Mouse (Mus musculus): ENCODE results near the gene 2010106E10Rik. TPM values are rescaled to one million over a fixed set of nuclear protein-coding genes. Genes with fewer than 3 reads are reported as not detected.

The 2010106E10Rik gene
- polyA plus RNA-seq, 1 experiment: not detected

- Histone ChIP-seq H3K4me3 (ENCODE audit: control insufficient read depth, insufficient read depth, low read length) (peak overlapping the region; percentile 30), H3K27me3 (ENCODE audit: control insufficient read depth, insufficient read depth, low read length) (no peaks in the 10 kb centered on the region), H3K27ac (ENCODE audit: control insufficient read depth, insufficient read depth, low read length) (no peak overlapping the region), H3K36me3 (ENCODE audit: control insufficient read depth, insufficient read depth, low read length) (no peaks in the 10 kb centered on the region), H3K4me1 (replicated peaks; ENCODE audit: control insufficient read depth, insufficient read depth, low read length) (no peaks in the 10 kb centered on the region; the same call in 1 of the 2 replicates)
- no peak for DNase-seq
- TF ChIP-seq POLR2A (IDR thresholded peaks at IDR 0.05; ENCODE audit: control insufficient read depth, extremely low read depth, insufficient read depth, low read length, poor library complexity) (no peak), CTCF (IDR thresholded peaks at IDR 0.05; ENCODE audit: borderline replicate concordance, control insufficient read depth, extremely low read depth, insufficient read depth, low read length, poor library complexity) (no peak)
- 3% methylated on average over 60 of the region's 81 CpGs for WGBS
These were observed 106.4 kb downstream of the 2010106E10Rik start for GRCm38 (mm10) chrX:112601306-112602120.

Other genes with a start within 250 kb of the 2010106E10Rik start
- gene Apool, start 183.9 kb upstream of the 2010106E10Rik start, polyA plus RNA-seq (2012; rRNA removed): 3.1 and 5.2 TPM in 2 replicates
- not detected in 2 replicates for gene Satl1, start 88.5 kb upstream of the 2010106E10Rik start, polyA plus RNA-seq (2012; rRNA removed)
- 0.11 and 0.13 TPM in 2 replicates for gene Zfp711, start 105.3 kb downstream of the 2010106E10Rik start, polyA plus RNA-seq (2012; rRNA removed)
- gene Pof1b, start 203.4 kb downstream of the 2010106E10Rik start, polyA plus RNA-seq (2012; rRNA removed): 0.14 and 0.20 TPM in 2 replicates